Mouse (Mus musculus): ENCODE data around the gene Gm9117. TPM values are rescaled to one million over a fixed set of nuclear protein-coding genes. Genes with fewer than 3 reads are reported as not detected.
"Not testable (repeated sequence)": the region's sequence is repeated elsewhere in the genome, so short reads cannot be mapped to it uniquely, and the experiment has no call there.

Gm9117 gene
- total RNA-seq (2021): not detected
- long read RNA-seq, experiment 1: 0 reads
- long read RNA-seq, experiment 2: 0 reads

- not testable (repeated sequence) for DNase-seq
Measured at GRCm38 (mm10) chr3:93943443-93943842, at the start of gene Gm9117. Gene Gm9117 (minus strand): TSS chr3:93943543.

GRCm38 (mm10) chr3:93968938-93969337 lies 25.6 kb upstream of the Gm9117 start:
- not testable (repeated sequence) for DNase-seq

GRCm38 (mm10) chr3:93961214-93961613 lies 17.9 kb upstream of the Gm9117 start, which contains the start of gene Tdpoz5:
Gene Tdpoz5 (minus strand): TSS chr3:93961314.
- DNase-seq: not testable (repeated sequence)

- not testable (repeated sequence) for DNase-seq
Measured at GRCm38 (mm10) chr3:93938386-93938785, 5.0 kb downstream of the Gm9117 start.

Other genes with a start within 250 kb of the Gm9117 start
- not detected for gene Gm5773, start 170.5 kb downstream of the Gm9117 start, total RNA-seq (2021)
- not detected for gene Tdpoz4, start 147.1 kb downstream of the Gm9117 start, total RNA-seq (2021)
- gene Tdpoz3, start 117.5 kb downstream of the Gm9117 start, total RNA-seq (2021): not detected
- gene Tdpoz5, start 17.8 kb upstream of the Gm9117 start, total RNA-seq (2021): not detected
- gene Gm9125, start 111.3 kb upstream of the Gm9117 start, total RNA-seq (2021): not detected
- not detected for gene Gm10697, start 129.1 kb upstream of the Gm9117 start, total RNA-seq (2021)
- gene Gm10696, start 234.7 kb upstream of the Gm9117 start, total RNA-seq (2021): not detected

Data from heart, adult 18-20 months (tissue).